Mouse (Mus musculus): ENCODE results near the gene Rnf214. TPM values are rescaled to one million over a fixed set of nuclear protein-coding genes. Genes with fewer than 3 reads are reported as not detected.

Rnf214 gene
- polyA plus RNA-seq, 2 experiments: 6.3 to 12.0 TPM

DNA sequence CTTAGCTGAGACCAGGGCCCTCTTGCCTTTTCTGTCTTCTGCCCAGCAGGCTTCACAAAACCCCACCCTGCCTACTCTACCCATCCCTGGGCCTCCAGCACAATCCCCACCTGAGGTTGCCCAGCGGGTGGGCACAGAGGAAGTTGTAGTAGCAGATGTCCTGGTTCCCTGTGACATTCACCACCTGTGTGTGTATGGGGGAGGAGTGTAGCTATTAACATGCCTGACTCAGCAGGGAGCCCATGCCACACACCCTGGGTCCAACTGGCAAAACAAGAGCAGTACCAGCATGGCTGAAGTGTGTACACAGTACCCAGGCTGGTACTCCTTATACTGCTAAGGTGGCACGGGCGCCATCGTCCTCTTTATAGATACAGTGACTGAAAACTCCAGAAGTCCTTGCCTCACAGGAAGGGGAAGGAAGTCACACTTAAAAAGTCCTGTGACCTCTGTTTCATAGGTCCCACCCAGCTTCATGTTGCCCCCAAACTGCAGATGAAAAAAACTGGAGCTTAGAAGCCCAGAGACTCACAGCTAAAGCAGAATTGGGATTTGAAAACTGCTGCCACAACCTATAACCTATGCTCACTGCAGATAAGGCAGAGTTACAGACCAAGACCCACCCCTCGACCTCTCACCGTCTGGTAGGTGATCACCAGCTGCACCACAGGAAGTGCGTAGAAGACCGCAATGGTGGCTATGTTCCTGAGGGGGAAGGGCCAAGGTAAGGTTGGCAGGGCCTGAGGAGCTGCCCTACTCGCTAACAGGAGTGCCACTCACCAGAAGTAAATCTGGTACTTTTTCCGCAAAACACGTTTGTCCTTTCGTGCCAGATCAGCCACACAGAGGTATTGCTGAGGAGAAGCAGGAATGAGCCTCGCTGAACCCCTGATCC lies 38.0 kb upstream of the Rnf214 start:
- TF ChIP-seq EP300 (IDR thresholded peaks at IDR 0.05; ENCODE audit: low read depth): no peak
- no peak for TF ChIP-seq CTCF (IDR thresholded peaks at IDR 0.05; ENCODE audit: low read depth)
- Histone ChIP-seq H3K27ac (no peak overlapping the region), H3K4me3 (ENCODE audit: insufficient read depth in 1 of 2, low read depth in 2 of 2, low read length in 2 of 2) (no peak overlapping the region), H3K27me3 (ENCODE audit: control insufficient read depth, insufficient read depth, low read length) (no peaks in the 10 kb centered on the region), H3K4me2 (ENCODE audit: low read depth) (no peak overlapping the region), H3K4me1 (replicated peaks; ENCODE audit: control insufficient read depth in 2 of 2, insufficient read depth in 2 of 2, low read length in 1 of 2) (peaks cover 17 to 35% of the 10 kb centered on the region in 2 experiments), H3K9me3 (ENCODE audit: control insufficient read depth, low read length) (peaks cover 3% of the 10 kb centered on the region; the same call in 1 of the 2 replicates), H3K36me3 (replicated peaks; ENCODE audit: control insufficient read depth, insufficient read depth, low read depth) (peaks cover 24% of the 10 kb centered on the region), H3K9ac (replicated peaks) (no peak overlapping the region)
- ATAC-seq (ENCODE audit: insufficient read depth): no peak
- WGBS (ENCODE audit: insufficient replicate concordance): 39% methylated on average over 13 of the region's 13 CpGs
- no peak for DNase-seq (ENCODE audit: low read depth in 3 of 3, low spot score in 3 of 3)

GRCm38 (mm10) chr9:45943628-45944505 lies 37.2 kb upstream of the Rnf214 start:
- H3K27ac ChIP-seq: no peak overlapping the region
- H3K4me1 ChIP-seq (replicated peaks; ENCODE audit: control insufficient read depth in 2 of 2, insufficient read depth in 2 of 2, low read length in 1 of 2): peaks cover 17 to 35% of the 10 kb centered on the region in 2 experiments
- no peak overlapping the region for H3K9ac ChIP-seq (replicated peaks)
- H3K27me3 ChIP-seq (ENCODE audit: control insufficient read depth, insufficient read depth, low read length): no peaks in the 10 kb centered on the region
- ATAC-seq (ENCODE audit: insufficient read depth): peak; percentile 42
- H3K36me3 ChIP-seq (replicated peaks; ENCODE audit: control insufficient read depth, insufficient read depth, low read depth): peaks cover 20% of the 10 kb centered on the region
- WGBS (ENCODE audit: insufficient replicate concordance): 85% methylated on average over 8 of the region's 8 CpGs
- TF ChIP-seq CTCF (IDR thresholded peaks at IDR 0.05; ENCODE audit: low read depth) (no peak), EP300 (IDR thresholded peaks at IDR 0.05; ENCODE audit: low read depth) (no peak)
- H3K9me3 ChIP-seq (ENCODE audit: control insufficient read depth, low read length): peaks cover 3% of the 10 kb centered on the region; the same call in 1 of the 2 replicates
- no peak overlapping the region for H3K4me3 ChIP-seq (ENCODE audit: insufficient read depth in 1 of 2, low read depth in 2 of 2, low read length in 2 of 2)
- DNase-seq (ENCODE audit: low read depth in 3 of 3, low spot score in 3 of 3): no peak
- no peak overlapping the region for H3K4me2 ChIP-seq (ENCODE audit: low read depth)

GRCm38 (mm10) chr9:45942916-45943315 lies 36.2 kb upstream of the Rnf214 start:
- H3K27ac ChIP-seq: no peak overlapping the region
- WGBS (ENCODE audit: insufficient replicate concordance): 24% methylated on average over 8 of the region's 8 CpGs
- peak overlapping the region; percentile 11 for H3K4me2 ChIP-seq (ENCODE audit: low read depth)
- H3K36me3 ChIP-seq (replicated peaks; ENCODE audit: control insufficient read depth, insufficient read depth, low read depth): peaks cover 16% of the 10 kb centered on the region
- H3K9me3 ChIP-seq (ENCODE audit: control insufficient read depth, low read length): peaks cover 3% of the 10 kb centered on the region; the same call in 1 of the 2 replicates
- DNase-seq (ENCODE audit: low read depth in 3 of 3, low spot score in 3 of 3): no peak
- peaks cover 17 to 35% of the 10 kb centered on the region in 2 experiments for H3K4me1 ChIP-seq (replicated peaks; ENCODE audit: control insufficient read depth in 2 of 2, insufficient read depth in 2 of 2, low read length in 1 of 2)
- no peak for TF ChIP-seq CTCF (IDR thresholded peaks at IDR 0.05; ENCODE audit: low read depth)
- TF ChIP-seq EP300 (IDR thresholded peaks at IDR 0.05; ENCODE audit: low read depth): peak; percentile 64
- no peaks in the 10 kb centered on the region for H3K27me3 ChIP-seq (ENCODE audit: control insufficient read depth, insufficient read depth, low read length)
- peak; percentile 81 for ATAC-seq (ENCODE audit: insufficient read depth)
- no peak overlapping the region for H3K4me3 ChIP-seq (ENCODE audit: insufficient read depth in 1 of 2, low read depth in 2 of 2, low read length in 2 of 2)
- H3K9ac ChIP-seq (replicated peaks): no peak overlapping the region

DNA sequence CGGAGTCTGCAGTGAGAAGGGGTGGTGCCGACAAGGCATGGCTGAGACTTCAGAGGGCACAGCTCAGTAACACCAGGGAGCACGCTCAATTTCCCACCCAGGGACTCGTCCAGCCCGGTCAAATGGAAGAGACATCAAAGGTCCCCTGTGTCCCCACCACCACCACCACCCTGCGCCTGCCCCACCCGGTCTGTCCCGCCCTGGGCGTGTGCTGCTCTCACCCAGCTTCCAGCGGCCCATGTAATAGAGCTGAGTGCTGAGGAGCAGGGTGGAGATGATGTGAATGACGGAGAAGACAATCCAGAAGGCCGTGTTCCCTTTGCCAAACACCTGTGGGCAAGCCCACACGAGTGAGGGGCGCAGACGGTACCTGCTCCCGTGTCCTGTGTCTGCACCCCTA lies 35.8 kb upstream of the Rnf214 start:
- Histone ChIP-seq H3K27me3 (ENCODE audit: control insufficient read depth, insufficient read depth, low read length) (no peaks in the 10 kb centered on the region), H3K27ac (no peak overlapping the region), H3K4me2 (ENCODE audit: low read depth) (peak overlapping the region; percentile 11), H3K4me1 (replicated peaks; ENCODE audit: control insufficient read depth in 2 of 2, insufficient read depth in 2 of 2, low read length in 1 of 2) (peaks cover 17 to 35% of the 10 kb centered on the region in 2 experiments), H3K9ac (replicated peaks) (no peak overlapping the region), H3K4me3 (ENCODE audit: insufficient read depth in 1 of 2, low read depth in 2 of 2, low read length in 2 of 2) (no peak overlapping the region), H3K9me3 (ENCODE audit: control insufficient read depth, low read length) (peaks cover 3% of the 10 kb centered on the region; the same call in 1 of the 2 replicates), H3K36me3 (replicated peaks; ENCODE audit: control insufficient read depth, insufficient read depth, low read depth) (peaks cover 16% of the 10 kb centered on the region)
- DNase-seq (ENCODE audit: low read depth in 3 of 3, low spot score in 3 of 3) (no peak), ATAC-seq (ENCODE audit: insufficient read depth) (peak; percentile 69)
- TF ChIP-seq EP300 (IDR thresholded peaks at IDR 0.05; ENCODE audit: low read depth) (no peak), CTCF (IDR thresholded peaks at IDR 0.05; ENCODE audit: low read depth) (no peak)
- WGBS (ENCODE audit: insufficient replicate concordance): 61% methylated on average over 16 of the region's 16 CpGs

Measured in liver, embryonic 14.5 days (tissue).